Mouse (Mus musculus) bone marrow macrophage, adult 2 months (primary cell): Measurements from ENCODE around the gene 4930404H24Rik.

Experiments
- CTCF ChIP-seq: IDR thresholded peaks from 2 replicates; pipeline ENCODE4 v1.5.1; 2012; ENCODE audit warnings: low read depth, mild to moderate bottlenecking, low read length, moderate library complexity
- POLR2A ChIP-seq: IDR thresholded peaks from 2 replicates; pipeline ENCODE4 v1.6.1; 2012; ENCODE audit warnings: mild to moderate bottlenecking, low read depth, low read length, borderline replicate concordance

DNA sequence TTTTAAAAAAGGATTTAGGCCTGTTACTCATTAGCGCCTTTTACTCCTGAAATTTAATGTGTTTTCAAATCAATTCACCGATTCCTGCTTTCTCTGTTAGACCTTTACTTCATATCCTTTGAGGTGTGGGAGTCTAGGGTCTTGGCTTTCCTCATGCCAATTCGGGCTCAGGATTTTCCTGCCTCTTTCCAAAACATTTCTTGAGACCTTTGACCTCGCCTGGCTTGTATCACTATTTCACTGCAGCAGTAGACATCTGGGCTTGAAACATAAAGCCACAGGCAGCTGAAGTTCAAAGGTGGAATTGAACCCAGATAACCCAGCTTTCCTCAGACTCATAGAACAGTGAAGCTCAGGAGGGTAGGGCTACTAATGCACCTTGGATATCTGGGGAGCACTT lies 46.1 kb upstream of the 4930404H24Rik start:
- TF ChIP-seq POLR2A (no peak), CTCF (no peak)
